Mouse (Mus musculus) midbrain, embryonic 11.5 days (tissue): Measurements from ENCODE around the gene Gpr88. TPM values are rescaled to one million over a fixed set of nuclear protein-coding genes. Genes with fewer than 3 reads are reported as not detected.

Experiments
- polyA plus RNA-seq: library from polyadenylated mRNA; unstranded; fragments of >200 nt; fragmentation: Nextera tagmentation; extraction: Ambion mirVana; gene quantifications from 2 replicates; pipeline ENCODE4 v1.2.1, GENCODE M21; 2014

Gpr88 gene
- polyA plus RNA-seq, 1 experiment from 2014 or later = 0.05 TPM

Other genes with a start within 250 kb of the Gpr88 start
- 25.4 and 29.3 TPM in 2 replicates for gene Slc30a7, start 246.1 kb downstream of the Gpr88 start, polyA plus RNA-seq
- gene Extl2, start 246.0 kb downstream of the Gpr88 start, polyA plus RNA-seq = 27.3 and 28.1 TPM in 2 replicates
- gene Vcam1, start 123.8 kb downstream of the Gpr88 start, polyA plus RNA-seq = 54.2 and 62.9 TPM in 2 replicates
- gene Cdc14a, start 170.5 kb upstream of the Gpr88 start, polyA plus RNA-seq = 15.5 and 18.2 TPM in 2 replicates